Mouse (Mus musculus): Measurements from ENCODE around the gene Nsmce4a. TPM values are rescaled to one million over a fixed set of nuclear protein-coding genes. Genes with fewer than 3 reads are reported as not detected.

Gene Nsmce4a
- polyA plus RNA-seq, 1 experiment from 2014 or later: 145 TPM

DNA sequence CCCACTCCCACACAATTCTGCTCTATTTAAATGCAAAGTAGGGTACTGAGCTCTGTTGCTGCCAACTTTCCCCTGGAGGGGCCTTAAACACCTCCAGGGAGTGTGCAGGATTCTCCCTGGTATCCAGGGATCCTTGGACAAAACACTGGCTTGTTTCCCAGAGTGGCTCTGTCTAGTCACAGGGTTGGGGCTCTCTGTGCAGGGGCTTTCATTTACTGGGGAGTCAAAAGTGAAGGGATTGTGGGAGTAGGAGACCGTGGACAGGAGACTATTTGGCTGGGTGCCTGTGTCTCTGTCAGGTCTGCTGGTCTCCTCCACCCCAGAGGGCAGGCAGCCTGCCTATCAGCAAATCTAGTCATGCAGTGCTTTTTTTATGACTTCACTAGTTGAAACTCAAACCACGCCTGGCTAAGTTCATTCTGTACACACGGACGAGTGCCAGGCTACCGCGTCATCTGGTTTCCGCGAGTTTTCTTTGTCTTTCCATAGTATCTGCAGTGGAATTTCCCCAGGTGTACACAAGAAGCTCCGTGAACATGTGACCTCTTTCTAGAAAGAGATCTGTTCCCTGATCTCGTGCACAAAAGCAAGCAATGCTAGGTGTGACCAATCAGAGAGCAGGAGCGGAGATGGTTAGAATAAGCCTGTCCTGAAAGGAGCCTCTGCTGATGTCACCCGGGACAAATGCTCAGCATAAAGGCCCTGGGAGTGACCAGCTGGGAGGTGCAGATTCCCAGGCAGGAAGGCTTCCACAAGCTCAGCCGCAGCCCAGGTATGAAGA is 1.5 kb upstream of the Nsmce4a start:
- no peak overlapping the region for H3K9ac ChIP-seq
- H3K4me3 ChIP-seq: no peak overlapping the region
- no peak overlapping the region for H3K4me2 ChIP-seq (replicated peaks)
- WGBS: 56% methylated on average over 13 of the region's 13 CpGs
- peak; percentile 81 for ATAC-seq (ENCODE audit: low FRiP score)
- no peaks in the 10 kb centered on the region for H3K27me3 ChIP-seq
- 0 out of 2 replicates have a peak overlapping the region, but pooled peaks have one; percentile 48 for H3K27ac ChIP-seq
- H3K36me3 ChIP-seq: no peaks in the 10 kb centered on the region
- no peaks in the 10 kb centered on the region for H3K9me3 ChIP-seq (replicated peaks)
- H3K4me1 ChIP-seq: peaks cover 15% of the 10 kb centered on the region; the same call in 1 of the 2 replicates

GRCm38 (mm10) chr7:130573746-130574145 is 828 bp upstream of the Nsmce4a start:
- WGBS: 93% methylated on average over 10 of the region's 10 CpGs
- H3K27ac ChIP-seq: no peak overlapping the region
- H3K4me1 ChIP-seq: peaks cover 15% of the 10 kb centered on the region; the same call in 1 of the 2 replicates
- no peaks in the 10 kb centered on the region for H3K9me3 ChIP-seq (replicated peaks)
- no peaks in the 10 kb centered on the region for H3K27me3 ChIP-seq
- no peak overlapping the region for H3K9ac ChIP-seq
- no peak for ATAC-seq (ENCODE audit: low FRiP score)
- no peak overlapping the region for H3K4me2 ChIP-seq (replicated peaks)
- no peak overlapping the region for H3K4me3 ChIP-seq
- no peaks in the 10 kb centered on the region for H3K36me3 ChIP-seq

DNA sequence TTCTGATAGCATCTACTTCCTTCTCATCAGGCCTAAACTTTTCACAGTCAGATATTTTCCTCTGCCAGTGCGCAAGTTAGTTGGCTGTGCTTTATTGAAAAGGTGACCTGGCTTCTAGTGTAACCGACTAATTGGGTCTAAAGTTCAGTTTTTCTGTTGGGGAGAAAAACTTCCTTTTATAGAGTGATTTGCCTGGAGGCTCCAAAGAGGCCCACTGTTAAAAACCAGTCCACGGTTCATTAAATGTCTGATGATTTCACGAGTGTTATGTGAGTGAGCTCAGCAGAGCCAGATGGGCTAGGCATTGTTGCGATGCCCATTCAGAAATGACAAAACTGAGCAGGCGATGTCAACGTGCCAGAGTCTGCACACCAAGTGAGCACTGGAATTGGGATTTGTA is 2.4 kb downstream of the Nsmce4a start:
- ATAC-seq (ENCODE audit: low FRiP score): no peak
- no peak overlapping the region for H3K4me2 ChIP-seq (replicated peaks)
- no peaks in the 10 kb centered on the region for H3K36me3 ChIP-seq
- H3K4me3 ChIP-seq: no peak overlapping the region
- no peak overlapping the region for H3K9ac ChIP-seq
- H3K9me3 ChIP-seq (replicated peaks): no peaks in the 10 kb centered on the region
- H3K4me1 ChIP-seq: peaks cover 13% of the 10 kb centered on the region; the same call in 1 of the 2 replicates
- WGBS: 52% methylated on average over 7 of the region's 7 CpGs
- no peaks in the 10 kb centered on the region for H3K27me3 ChIP-seq
- no peak overlapping the region for H3K27ac ChIP-seq

DNA sequence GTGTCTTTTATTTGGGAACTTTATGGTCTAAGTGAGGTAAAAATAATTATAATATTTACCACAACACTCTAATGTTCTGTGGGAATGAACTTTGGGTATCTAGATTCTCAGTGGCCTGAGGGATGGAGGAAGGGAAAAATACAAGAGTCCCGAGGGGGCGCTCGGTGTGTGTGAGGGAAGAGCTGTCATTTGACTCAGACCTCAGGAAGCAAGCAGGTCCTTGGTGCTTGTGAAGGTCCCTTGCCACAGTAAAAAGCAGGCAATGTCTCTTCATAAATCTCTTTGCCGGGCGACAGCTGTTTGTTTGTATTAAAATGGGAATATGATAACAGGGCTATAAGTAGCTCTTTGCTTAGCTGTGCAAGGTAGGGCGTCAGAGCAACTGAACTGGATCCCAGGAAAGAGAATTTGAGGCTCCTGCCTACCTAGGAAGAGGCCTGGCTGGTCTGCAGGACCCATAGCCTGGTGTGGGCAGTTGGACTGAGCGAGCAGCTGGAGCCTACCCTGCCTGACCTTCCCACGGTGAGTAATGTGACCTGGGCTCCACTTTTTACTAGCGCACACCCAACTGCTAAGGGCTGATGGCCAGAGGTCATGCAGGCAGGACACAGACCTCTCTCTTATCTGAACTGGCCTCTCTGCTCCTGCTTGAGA is 4.0 kb downstream of the Nsmce4a start:
- Histone ChIP-seq H3K4me1 (peaks cover 7% of the 10 kb centered on the region; the same call in 1 of the 2 replicates), H3K9ac (no peak overlapping the region), H3K36me3 (no peaks in the 10 kb centered on the region), H3K27ac (no peak overlapping the region), H3K4me3 (no peak overlapping the region), H3K27me3 (no peaks in the 10 kb centered on the region), H3K4me2 (replicated peaks) (no peak overlapping the region), H3K9me3 (replicated peaks) (no peaks in the 10 kb centered on the region)
- ATAC-seq (ENCODE audit: low FRiP score): no peak
- 75% methylated on average over 9 of the region's 9 CpGs for WGBS

DNA sequence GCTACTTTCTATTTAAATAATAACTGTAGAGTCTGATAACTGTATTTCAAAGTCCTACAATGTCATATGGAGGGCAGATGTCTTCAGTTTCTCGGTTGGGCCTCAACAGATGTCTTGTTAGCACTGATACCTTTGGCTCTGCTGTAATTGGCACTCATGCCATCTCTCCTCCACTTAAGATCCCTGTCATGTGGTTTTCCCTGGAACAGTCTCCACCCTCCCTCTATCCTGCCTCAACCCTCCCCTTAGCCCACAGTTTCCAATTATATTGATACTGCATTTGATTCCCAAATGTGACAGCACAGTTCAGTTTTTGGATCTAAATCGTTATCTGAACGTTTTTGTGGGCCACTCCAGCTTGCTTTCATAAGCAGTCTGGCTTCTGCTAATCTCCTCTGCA is 8.3 kb downstream of the Nsmce4a start:
- Histone ChIP-seq H3K27me3 (no peaks in the 10 kb centered on the region), H3K27ac (no peak overlapping the region), H3K9me3 (replicated peaks) (no peaks in the 10 kb centered on the region), H3K9ac (no peak overlapping the region), H3K4me2 (replicated peaks) (no peak overlapping the region), H3K4me3 (no peak overlapping the region), H3K4me1 (no peaks in the 10 kb centered on the region), H3K36me3 (no peaks in the 10 kb centered on the region)
- WGBS: 70% methylated on average over 3 of the region's 3 CpGs
- ATAC-seq (ENCODE audit: low FRiP score): no peak

- WGBS: 70% methylated on average over 4 of the region's 4 CpGs
- Histone ChIP-seq H3K27ac (no peak overlapping the region), H3K4me1 (no peaks in the 10 kb centered on the region)
Observed at GRCm38 (mm10) chr7:130563880-130564279, 9.0 kb downstream of the Nsmce4a start.

GRCm38 (mm10) chr7:130563276-130563675 is 9.6 kb downstream of the Nsmce4a start:
- ATAC-seq (ENCODE audit: low FRiP score): no peak
- no peaks in the 10 kb centered on the region for H3K36me3 ChIP-seq
- no peaks in the 10 kb centered on the region for H3K9me3 ChIP-seq (replicated peaks)
- H3K4me1 ChIP-seq: no peaks in the 10 kb centered on the region
- H3K4me2 ChIP-seq (replicated peaks): no peak overlapping the region
- H3K4me3 ChIP-seq: no peak overlapping the region
- H3K9ac ChIP-seq: no peak overlapping the region
- H3K27ac ChIP-seq: no peak overlapping the region
- H3K27me3 ChIP-seq: no peaks in the 10 kb centered on the region
- WGBS: 95% methylated on average over 4 of the region's 4 CpGs

More at GRCm38 (mm10) chr7:130563880-130564279, 9.0 kb downstream of the Nsmce4a start:
- H3K4me2 ChIP-seq (replicated peaks): no peak overlapping the region
- no peaks in the 10 kb centered on the region for H3K9me3 ChIP-seq (replicated peaks)
- H3K27me3 ChIP-seq: no peaks in the 10 kb centered on the region
- H3K9ac ChIP-seq: no peak overlapping the region
- H3K4me3 ChIP-seq: no peak overlapping the region
- no peak for ATAC-seq (ENCODE audit: low FRiP score)
- no peaks in the 10 kb centered on the region for H3K36me3 ChIP-seq

- no peaks in the 10 kb centered on the region for H3K36me3 ChIP-seq
- WGBS: 87% methylated on average over 1 of the region's 1 CpGs
- no peak overlapping the region for H3K9ac ChIP-seq
- H3K27ac ChIP-seq: no peak overlapping the region
- ATAC-seq (ENCODE audit: low FRiP score): no peak
- H3K27me3 ChIP-seq: no peaks in the 10 kb centered on the region
- no peak overlapping the region for H3K4me2 ChIP-seq (replicated peaks)
- H3K4me3 ChIP-seq: no peak overlapping the region
- H3K4me1 ChIP-seq: no peaks in the 10 kb centered on the region
- no peaks in the 10 kb centered on the region for H3K9me3 ChIP-seq (replicated peaks)
Observed at GRCm38 (mm10) chr7:130560933-130561332, 12.0 kb downstream of the Nsmce4a start.

DNA sequence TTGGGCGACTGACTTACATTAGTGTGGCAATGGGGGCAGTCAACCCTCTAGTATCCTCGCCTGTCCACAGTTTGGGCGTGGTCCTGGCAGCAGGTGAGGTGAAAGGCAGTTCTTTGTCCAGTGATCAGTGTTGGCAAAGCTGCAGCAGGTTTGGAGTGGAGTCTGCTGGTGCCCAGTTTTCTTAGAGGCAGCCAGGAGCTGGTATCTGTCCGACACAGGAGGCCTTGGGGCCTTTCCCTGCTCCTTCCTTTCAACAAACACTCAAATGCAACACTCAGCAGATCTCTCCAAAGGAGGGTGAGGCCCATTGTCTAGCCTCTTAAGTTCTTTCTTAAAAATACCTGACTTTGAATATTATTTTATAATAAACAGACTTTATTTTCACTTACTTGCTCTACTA is 14.3 kb downstream of the Nsmce4a start:
- H3K4me2 ChIP-seq (replicated peaks): no peak overlapping the region
- ATAC-seq (ENCODE audit: low FRiP score): no peak
- WGBS: 83% methylated on average over 4 of the region's 4 CpGs

GRCm38 (mm10) chr7:130555597-130555996 is 17.3 kb downstream of the Nsmce4a start:
- no peak for ATAC-seq (ENCODE audit: low FRiP score)
- H3K27me3 ChIP-seq: no peaks in the 10 kb centered on the region
- H3K36me3 ChIP-seq: no peaks in the 10 kb centered on the region
- peaks cover 5% of the 10 kb centered on the region; the same call in 1 of the 2 replicates for H3K4me1 ChIP-seq
- no peaks in the 10 kb centered on the region for H3K9me3 ChIP-seq (replicated peaks)
- H3K4me2 ChIP-seq (replicated peaks): no peak overlapping the region
- no peak overlapping the region for H3K9ac ChIP-seq
- no peak overlapping the region for H3K4me3 ChIP-seq
- 66% methylated on average over 5 of the region's 5 CpGs for WGBS
- no peak overlapping the region for H3K27ac ChIP-seq

More for the DNA sequence above, 14.3 kb downstream of the Nsmce4a start:
- Histone ChIP-seq H3K4me1 (peaks cover 5% of the 10 kb centered on the region; the same call in 1 of the 2 replicates), H3K4me3 (no peak overlapping the region), H3K27me3 (no peaks in the 10 kb centered on the region), H3K9ac (no peak overlapping the region), H3K9me3 (replicated peaks) (no peaks in the 10 kb centered on the region), H3K27ac (no peak overlapping the region), H3K36me3 (no peaks in the 10 kb centered on the region)

DNA sequence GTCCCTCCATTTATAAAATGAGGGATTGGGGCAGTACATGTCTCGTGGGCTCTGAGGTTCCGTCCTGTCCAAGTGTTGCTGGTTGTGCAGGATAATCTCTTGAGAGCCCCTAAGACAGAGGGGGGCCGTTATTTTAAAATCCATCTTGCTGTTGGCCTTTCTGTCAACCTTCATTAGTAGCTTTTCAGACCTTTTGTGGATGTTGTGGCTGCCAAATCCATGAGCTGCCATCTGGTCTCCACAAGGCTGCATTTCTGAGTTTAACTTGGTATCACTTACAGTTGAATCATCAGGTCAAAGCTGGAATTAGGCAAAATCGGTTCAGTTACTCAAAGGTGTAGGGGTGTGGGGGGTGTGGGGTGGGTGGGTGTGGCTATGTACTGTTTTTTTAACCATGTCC is 19.6 kb downstream of the Nsmce4a start:
- no peak overlapping the region for H3K4me2 ChIP-seq (replicated peaks)
- 67% methylated on average over 4 of the region's 4 CpGs for WGBS
- H3K4me1 ChIP-seq: peaks cover 5% of the 10 kb centered on the region; the same call in 1 of the 2 replicates
- ATAC-seq (ENCODE audit: low FRiP score): no peak
- H3K36me3 ChIP-seq: no peaks in the 10 kb centered on the region
- no peaks in the 10 kb centered on the region for H3K27me3 ChIP-seq
- no peak overlapping the region for H3K4me3 ChIP-seq
- H3K9me3 ChIP-seq (replicated peaks): no peaks in the 10 kb centered on the region
- no peak overlapping the region for H3K27ac ChIP-seq
- no peak overlapping the region for H3K9ac ChIP-seq

DNA sequence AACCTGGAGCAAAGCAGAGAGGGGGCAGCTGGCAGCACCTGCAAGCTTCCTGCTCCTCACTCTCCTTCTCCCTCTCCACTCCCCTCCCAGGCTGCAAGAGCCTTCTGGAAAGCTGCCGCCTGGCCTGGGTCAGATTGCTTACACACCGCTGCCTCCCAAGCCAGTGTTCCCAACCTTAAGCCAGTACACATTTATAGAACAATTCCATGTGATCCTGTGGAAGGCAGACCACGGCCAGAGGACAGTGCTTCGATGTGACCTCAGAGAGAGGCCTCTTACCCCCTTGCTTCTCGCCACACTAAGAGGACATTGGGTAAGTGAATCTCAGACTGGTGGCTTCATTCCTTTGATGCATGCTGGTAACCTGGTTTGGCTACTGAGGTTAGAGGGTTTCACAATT is 20.1 kb downstream of the Nsmce4a start:
- no peak overlapping the region for H3K4me2 ChIP-seq (replicated peaks)
- no peaks in the 10 kb centered on the region for H3K9me3 ChIP-seq (replicated peaks)
- peaks cover 5% of the 10 kb centered on the region; the same call in 1 of the 2 replicates for H3K4me1 ChIP-seq
- no peak for ATAC-seq (ENCODE audit: low FRiP score)
- WGBS: 57% methylated on average over 5 of the region's 5 CpGs
- H3K4me3 ChIP-seq: no peak overlapping the region
- H3K9ac ChIP-seq: no peak overlapping the region
- H3K27me3 ChIP-seq: no peaks in the 10 kb centered on the region
- H3K27ac ChIP-seq: no peak overlapping the region
- H3K36me3 ChIP-seq: no peaks in the 10 kb centered on the region

Measured in hindbrain, embryonic 12.5 days (tissue).